Mouse (Mus musculus): Measurements from ENCODE around the gene Pltp. TPM values are rescaled to one million over a fixed set of nuclear protein-coding genes. Genes with fewer than 3 reads are reported as not detected.

The Pltp gene
- polyA plus RNA-seq, 1 experiment from 2014 or later = 16.2 TPM

- H3K4me1 ChIP-seq (replicated peaks; ENCODE audit: control insufficient read depth, insufficient read depth, low read length) = no peaks in the 10 kb centered on the region
- peaks cover 33% of the 10 kb centered on the region for H3K36me3 ChIP-seq (ENCODE audit: control insufficient read depth, insufficient read depth)
- H3K4me3 ChIP-seq (ENCODE audit: low read depth, low read length) = no peak overlapping the region
- no peak for ATAC-seq
- H3K4me2 ChIP-seq (replicated peaks; ENCODE audit: low read depth) = no peak overlapping the region
- H3K9me3 ChIP-seq (ENCODE audit: control insufficient read depth) = no peaks in the 10 kb centered on the region
- WGBS = 84% methylated on average over 6 of the region's 6 CpGs
- no peak overlapping the region for H3K27ac ChIP-seq (ENCODE audit: low read depth, low read length)
- H3K9ac ChIP-seq (ENCODE audit: low read depth, low read length) = no peak overlapping the region
- no peak for TF ChIP-seq CTCF (IDR thresholded peaks at IDR 0.05; ENCODE audit: low read depth)
- H3K27me3 ChIP-seq (replicated peaks; ENCODE audit: control insufficient read depth, insufficient read depth, low read length) = no peaks in the 10 kb centered on the region
Measured at GRCm38 (mm10) chr2:164821060-164821459, 36.5 kb downstream of the Pltp start.

GRCm38 (mm10) chr2:164817703-164818102 lies 39.8 kb downstream of the Pltp start:
- H3K4me1 ChIP-seq (replicated peaks; ENCODE audit: control insufficient read depth, insufficient read depth, low read length) = no peaks in the 10 kb centered on the region; the same call in 1 of the 2 replicates
- H3K9me3 ChIP-seq (ENCODE audit: control insufficient read depth) = no peaks in the 10 kb centered on the region
- H3K27ac ChIP-seq (ENCODE audit: low read depth, low read length) = no peak overlapping the region
- ATAC-seq = no peak
- peaks cover 26% of the 10 kb centered on the region for H3K36me3 ChIP-seq (ENCODE audit: control insufficient read depth, insufficient read depth)
- no peak overlapping the region for H3K4me3 ChIP-seq (ENCODE audit: low read depth, low read length)
- no peak overlapping the region for H3K9ac ChIP-seq (ENCODE audit: low read depth, low read length)
- H3K4me2 ChIP-seq (replicated peaks; ENCODE audit: low read depth) = no peak overlapping the region
- H3K27me3 ChIP-seq (replicated peaks; ENCODE audit: control insufficient read depth, insufficient read depth, low read length) = no peaks in the 10 kb centered on the region
- peak; percentile 39 for TF ChIP-seq CTCF (IDR thresholded peaks at IDR 0.05; ENCODE audit: low read depth)
- 57% methylated on average over 5 of the region's 5 CpGs for WGBS

GRCm38 (mm10) chr2:164817206-164817605 lies 40.3 kb downstream of the Pltp start:
- H3K27ac ChIP-seq (ENCODE audit: low read depth, low read length) = no peak overlapping the region
- no peak overlapping the region for H3K9ac ChIP-seq (ENCODE audit: low read depth, low read length)
- no peak overlapping the region for H3K4me2 ChIP-seq (replicated peaks; ENCODE audit: low read depth)
- no peak for TF ChIP-seq CTCF (IDR thresholded peaks at IDR 0.05; ENCODE audit: low read depth)
- H3K27me3 ChIP-seq (replicated peaks; ENCODE audit: control insufficient read depth, insufficient read depth, low read length) = no peaks in the 10 kb centered on the region
- H3K4me3 ChIP-seq (ENCODE audit: low read depth, low read length) = no peak overlapping the region
- ATAC-seq = no peak
- H3K36me3 ChIP-seq (ENCODE audit: control insufficient read depth, insufficient read depth) = peaks cover 26% of the 10 kb centered on the region
- H3K9me3 ChIP-seq (ENCODE audit: control insufficient read depth) = no peaks in the 10 kb centered on the region
- WGBS = 76% methylated on average over 6 of the region's 6 CpGs
- no peaks in the 10 kb centered on the region; the same call in 1 of the 2 replicates for H3K4me1 ChIP-seq (replicated peaks; ENCODE audit: control insufficient read depth, insufficient read depth, low read length)

- H3K4me3 ChIP-seq (ENCODE audit: low read depth, low read length) = no peak overlapping the region
- no peaks in the 10 kb centered on the region; the same call in 1 of the 2 replicates for H3K4me1 ChIP-seq (replicated peaks; ENCODE audit: control insufficient read depth, insufficient read depth, low read length)
- no peak overlapping the region for H3K9ac ChIP-seq (ENCODE audit: low read depth, low read length)
- H3K36me3 ChIP-seq (ENCODE audit: control insufficient read depth, insufficient read depth) = peaks cover 15% of the 10 kb centered on the region
- no peaks in the 10 kb centered on the region for H3K9me3 ChIP-seq (ENCODE audit: control insufficient read depth)
- WGBS = 87% methylated on average over 8 of the region's 8 CpGs
- TF ChIP-seq CTCF (IDR thresholded peaks at IDR 0.05; ENCODE audit: low read depth) = no peak
- H3K4me2 ChIP-seq (replicated peaks; ENCODE audit: low read depth) = no peak overlapping the region
- H3K27me3 ChIP-seq (replicated peaks; ENCODE audit: control insufficient read depth, insufficient read depth, low read length) = no peaks in the 10 kb centered on the region
- H3K27ac ChIP-seq (ENCODE audit: low read depth, low read length) = no peak overlapping the region
- ATAC-seq = no peak
Measured at GRCm38 (mm10) chr2:164815821-164816220, 41.7 kb downstream of the Pltp start.

- Histone ChIP-seq H3K9ac (ENCODE audit: low read depth, low read length) (no peak overlapping the region), H3K4me1 (replicated peaks; ENCODE audit: control insufficient read depth, insufficient read depth, low read length) (no peaks in the 10 kb centered on the region; the same call in 1 of the 2 replicates), H3K36me3 (ENCODE audit: control insufficient read depth, insufficient read depth) (peaks cover 10% of the 10 kb centered on the region), H3K9me3 (ENCODE audit: control insufficient read depth) (no peaks in the 10 kb centered on the region), H3K27ac (ENCODE audit: low read depth, low read length) (no peak overlapping the region), H3K27me3 (replicated peaks; ENCODE audit: control insufficient read depth, insufficient read depth, low read length) (no peaks in the 10 kb centered on the region), H3K4me2 (replicated peaks; ENCODE audit: low read depth) (no peak overlapping the region), H3K4me3 (ENCODE audit: low read depth, low read length) (no peak overlapping the region)
- TF ChIP-seq CTCF (IDR thresholded peaks at IDR 0.05; ENCODE audit: low read depth) = no peak
- WGBS = 86% methylated on average over 5 of the region's 5 CpGs
- no peak for ATAC-seq
Measured at GRCm38 (mm10) chr2:164815348-164815747, 42.2 kb downstream of the Pltp start.

GRCm38 (mm10) chr2:164813557-164813956 lies 44.0 kb downstream of the Pltp start:
- 34% methylated on average over 2 of the region's 2 CpGs for WGBS
- Histone ChIP-seq H3K27me3 (replicated peaks; ENCODE audit: control insufficient read depth, insufficient read depth, low read length) (no peaks in the 10 kb centered on the region), H3K27ac (ENCODE audit: low read depth, low read length) (peak overlapping the region; percentile 8; the same call in 1 of the 2 replicates), H3K9me3 (ENCODE audit: control insufficient read depth) (no peaks in the 10 kb centered on the region), H3K4me1 (replicated peaks; ENCODE audit: control insufficient read depth, insufficient read depth, low read length) (no peaks in the 10 kb centered on the region; the same call in 1 of the 2 replicates), H3K36me3 (ENCODE audit: control insufficient read depth, insufficient read depth) (peaks cover 13% of the 10 kb centered on the region; the same call in 1 of the 2 replicates), H3K9ac (ENCODE audit: low read depth, low read length) (no peak overlapping the region), H3K4me2 (replicated peaks; ENCODE audit: low read depth) (no peak overlapping the region), H3K4me3 (ENCODE audit: low read depth, low read length) (no peak overlapping the region)
- ATAC-seq = peak; percentile 62
- no peak for TF ChIP-seq CTCF (IDR thresholded peaks at IDR 0.05; ENCODE audit: low read depth)

- 0 out of 2 replicates have a peak overlapping the region, but pooled peaks have one; percentile 80 for H3K4me3 ChIP-seq (ENCODE audit: low read depth, low read length)
- H3K4me1 ChIP-seq (replicated peaks; ENCODE audit: control insufficient read depth, insufficient read depth, low read length) = no peaks in the 10 kb centered on the region
- WGBS = 33% methylated on average over 7 of the region's 7 CpGs
- H3K36me3 ChIP-seq (ENCODE audit: control insufficient read depth, insufficient read depth) = peaks cover 22% of the 10 kb centered on the region
- H3K27ac ChIP-seq (ENCODE audit: low read depth, low read length) = peak overlapping the region; percentile 50
- TF ChIP-seq CTCF (IDR thresholded peaks at IDR 0.05; ENCODE audit: low read depth) = no peak
- peak overlapping the region; percentile 87 for H3K4me2 ChIP-seq (replicated peaks; ENCODE audit: low read depth)
- no peak overlapping the region; the same call in 1 of the 2 replicates for H3K9ac ChIP-seq (ENCODE audit: low read depth, low read length)
- ATAC-seq = no peak
- H3K9me3 ChIP-seq (ENCODE audit: control insufficient read depth) = no peaks in the 10 kb centered on the region
- H3K27me3 ChIP-seq (replicated peaks; ENCODE audit: control insufficient read depth, insufficient read depth, low read length) = no peaks in the 10 kb centered on the region
Measured at GRCm38 (mm10) chr2:164806614-164807013, 50.9 kb downstream of the Pltp start.

Data from intestine, postnatal 0 days (tissue).